In genomic region chr2:51999996-52000395, GRCm38 (mm10) we compare ENCODE assay signal across 21 mouse cellular contexts. TPM values are rescaled to one million over a fixed set of nuclear protein-coding genes. Genes with fewer than 3 reads are reported as not detected.
"Had no signal": no experiment of that assay in that cellular context is flagged by ENCODE, and none has a peak within 500 bp of the region (broad histone marks: within the 10 kb centered on the region; RNA-seq: fewer than 3 reads in every experiment).

No protein-coding gene starts in this region.

- H3K4me3 ChIP-seq: kidney, embryonic 15.5 days; limb, embryonic 12.5 days; limb, embryonic 15.5 days; midbrain, embryonic 12.5 days; midbrain, embryonic 15.5 days; neural tube, embryonic 12.5 days; neural tube, embryonic 15.5 days; stomach, embryonic 15.5 days had no signal

- H3K27ac ChIP-seq: kidney, embryonic 15.5 days; limb, embryonic 12.5 days; limb, embryonic 15.5 days; liver, embryonic 14.5 days; macrophage; midbrain, embryonic 12.5 days; midbrain, embryonic 15.5 days; neural tube, embryonic 12.5 days; neural tube, embryonic 15.5 days; stomach, embryonic 15.5 days had no signal

- H3K27me3 ChIP-seq: kidney, embryonic 15.5 days; limb, embryonic 12.5 days; limb, embryonic 15.5 days; midbrain, embryonic 12.5 days; midbrain, embryonic 15.5 days; neural tube, embryonic 12.5 days; neural tube, embryonic 15.5 days; stomach, embryonic 15.5 days had no signal

- H3K36me3 ChIP-seq: kidney, embryonic 15.5 days; limb, embryonic 12.5 days; limb, embryonic 15.5 days; midbrain, embryonic 12.5 days; midbrain, embryonic 15.5 days; neural tube, embryonic 12.5 days; neural tube, embryonic 15.5 days; stomach, embryonic 15.5 days had no signal

- ATAC-seq: liver, postnatal 0 days; lung, postnatal 0 days; midbrain, embryonic 15.5 days had no signal

- DNase-seq: kidney, adult 11 months; kidney, adult 8-10 months; kidney, postnatal 10 days; kidney, postnatal 36 days; layer of hippocampus, postnatal 36 days; liver, postnatal 0 days; lung, embryonic 14.5 days; spleen, adult 18-20 months; thymus, adult 18-20 months; thymus, postnatal 36 days had no signal

- H3K4me1 ChIP-seq: kidney, embryonic 15.5 days; limb, embryonic 15.5 days; midbrain, embryonic 12.5 days; midbrain, embryonic 15.5 days; neural tube, embryonic 12.5 days; neural tube, embryonic 15.5 days; stomach, embryonic 15.5 days had no signal

- H3K9ac ChIP-seq: kidney, embryonic 15.5 days; limb, embryonic 12.5 days; limb, embryonic 15.5 days; liver, embryonic 14.5 days; liver, postnatal 0 days; lung, embryonic 14.5 days; midbrain, embryonic 12.5 days; midbrain, embryonic 15.5 days; neural tube, embryonic 12.5 days; neural tube, embryonic 15.5 days; stomach, embryonic 15.5 days had no signal

RNA-seq across cellular contexts. Expression of gene Tnfaip6, which starts 37.8 kb away (rescaled TPM):
- polyA plus RNA-seq: macrophage had no signal
